Mouse (Mus musculus): ENCODE data around the gene Rnf168.

- TF ChIP-seq CTCF (IDR thresholded peaks at IDR 0.05; ENCODE audit: borderline replicate concordance, extremely low read depth, insufficient read depth, insufficient read length) (no peak), POLR2A (IDR thresholded peaks at IDR 0.05; ENCODE audit: borderline replicate concordance, extremely low read depth, insufficient read depth, insufficient read length, poor library complexity, severe bottlenecking) (no peak)
Measured at GRCm38 (mm10) chr16:32336026-32336780, 58.9 kb downstream of the Rnf168 start.

Measured in brain, embryonic 14.5 days (tissue).